Mouse (Mus musculus) intestine, postnatal 0 days (tissue): Measurements from ENCODE around the gene Adamts5. TPM values are rescaled to one million over a fixed set of nuclear protein-coding genes. Genes with fewer than 3 reads are reported as not detected.
A peak's percentile ranks its signal among the peaks of the same experiment; 100 is the strongest.

Experiments used
- ATAC-seq: fragments of 200-750 bp; cut with Nextera tagmentation; 2 replicates; pipeline ENCODE4 v1.8.0; 2017; ENCODE audit warnings: mild to moderate bottlenecking, moderate TSS enrichment, moderate library complexity
- H3K27ac ChIP-seq: fragments of 300-500 bp; sonication (generic); 2 replicates; pipeline ENCODE4 v1.5.1; 2014; ENCODE audit warnings: mild to moderate bottlenecking, low read depth, low read length, moderate library complexity
- H3K27me3 ChIP-seq: fragments of 300-500 bp; sonication (generic); replicated peaks from 2 replicates; pipeline ENCODE4 v1.6.1; 2014; ENCODE audit warnings: low read length, mixed read lengths; ENCODE audit not compliant: control insufficient read depth, insufficient read depth
- H3K36me3 ChIP-seq: fragments of 300-500 bp; sonication (generic); 2 replicates; pipeline ENCODE4 v1.6.1; 2014; ENCODE audit warnings: mild to moderate bottlenecking, moderate library complexity; ENCODE audit not compliant: control insufficient read depth, insufficient read depth
- H3K4me1 ChIP-seq: fragments of 300-500 bp; sonication (generic); replicated peaks from 2 replicates; pipeline ENCODE4 v1.6.1; 2014; ENCODE audit warnings: antibody characterized with exemption, low read length, mixed read lengths; ENCODE audit not compliant: control insufficient read depth, insufficient read depth
- H3K4me2 ChIP-seq: fragments of 300-500 bp; sonication (generic); replicated peaks from 2 replicates; pipeline ENCODE4 v1.6.1; 2014; ENCODE audit warnings: low read depth, mild to moderate bottlenecking, moderate library complexity
- H3K4me3 ChIP-seq: fragments of 300-500 bp; sonication (generic); 2 replicates; pipeline ENCODE4 v1.5.1; 2014; ENCODE audit warnings: low read depth, low read length
- H3K9ac ChIP-seq: fragments of 300-500 bp; sonication (generic); 2 replicates; pipeline ENCODE4 v1.6.1; 2014; ENCODE audit warnings: mild to moderate bottlenecking, low read depth, low read length
- H3K9me3 ChIP-seq: fragments of 300-500 bp; sonication (generic); 2 replicates; pipeline ENCODE4 v1.6.1; 2016; ENCODE audit warnings: mixed run types; ENCODE audit not compliant: control insufficient read depth
- CTCF ChIP-seq: sonication (generic); IDR thresholded peaks from 2 replicates; pipeline ENCODE4 v1.5.1; 2016; ENCODE audit warnings: low read depth, mild to moderate bottlenecking, control low read depth, antibody characterized with exemption, moderate library complexity
- WGBS: fragments of 180-500 bp; shearing (Covaris S2); extraction: QIAGEN DNeasy Blood & Tissue Kit; methylation state at CpG from one replicate; pipeline ENCODE4 v1.1.7; 2014; 5-methylcytosine and 5-hydroxymethylcytosine counted together
- polyA plus RNA-seq: library from polyadenylated mRNA; unstranded; fragments of >200 nt; fragmentation: Nextera tagmentation; extraction: Ambion mirVana; gene quantifications from 2 replicates; pipeline ENCODE4 v1.2.1, GENCODE M21; 2015

Gene Adamts5
- polyA plus RNA-seq, 1 experiment from 2014 or later = 1.2 TPM

DNA sequence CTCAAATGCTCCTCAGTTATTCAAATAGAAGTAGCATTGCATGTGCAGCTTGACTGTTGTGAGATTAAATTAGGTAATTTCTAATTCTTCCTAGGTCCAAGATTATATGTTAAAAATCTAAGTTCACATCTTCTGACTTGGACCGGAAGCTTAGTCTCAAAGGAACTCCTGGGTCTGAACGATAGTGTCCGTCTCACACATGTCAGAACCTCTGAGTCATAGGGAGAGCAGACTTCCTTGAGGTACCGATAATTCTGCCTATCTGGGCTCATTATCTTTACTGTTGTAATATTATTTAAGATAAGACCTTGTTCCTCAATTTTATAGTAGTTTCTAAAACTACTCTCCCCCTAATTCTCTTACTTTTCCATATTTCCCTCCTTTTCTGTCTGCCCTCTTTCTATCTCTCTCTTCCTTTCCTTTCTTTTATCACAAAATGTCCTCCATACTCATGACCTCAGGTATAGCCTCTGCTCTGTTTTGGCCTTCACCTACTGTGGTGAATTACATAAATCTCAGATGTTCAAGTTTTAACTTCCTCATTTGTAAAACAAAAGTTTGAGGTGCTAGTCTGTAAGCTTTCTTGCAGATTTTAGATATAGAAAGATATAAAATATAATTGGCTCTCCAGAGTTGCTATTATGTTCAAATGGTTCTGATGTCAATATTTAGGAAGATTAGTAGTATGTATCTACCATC, 36.8 kb downstream of the Adamts5 start:
- Histone ChIP-seq H3K4me3 (no peak overlapping the region), H3K4me1 (no peaks in the 10 kb centered on the region), H3K4me2 (no peak overlapping the region), H3K36me3 (no peaks in the 10 kb centered on the region), H3K27me3 (no peaks in the 10 kb centered on the region), H3K9ac (no peak overlapping the region), H3K9me3 (no peaks in the 10 kb centered on the region), H3K27ac (no peak overlapping the region)
- 73% methylated on average over 4 of the region's 4 CpGs for WGBS
- no peak for TF ChIP-seq CTCF
- no peak for ATAC-seq

DNA sequence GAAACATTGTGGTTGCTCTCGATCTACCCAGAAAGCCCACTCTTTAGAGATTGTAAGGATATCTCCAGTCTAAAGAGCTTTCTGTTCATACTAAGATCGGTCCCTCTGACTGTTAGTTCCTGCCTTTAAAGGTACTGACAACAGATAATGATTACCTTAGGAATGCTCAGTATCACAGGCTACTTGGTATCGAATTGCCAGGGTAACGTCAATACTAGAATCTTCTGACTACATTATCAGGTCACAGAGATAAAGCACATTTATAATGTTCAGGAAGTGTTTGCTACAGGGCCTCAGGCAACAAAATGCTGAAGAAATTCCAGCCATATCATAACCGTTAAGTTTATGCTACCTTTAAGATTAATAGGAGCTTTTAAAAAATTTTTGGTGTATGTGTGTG, 47.1 kb downstream of the Adamts5 start:
- H3K27ac ChIP-seq = no peak overlapping the region
- H3K9me3 ChIP-seq = no peaks in the 10 kb centered on the region
- ATAC-seq = no peak
- no peak overlapping the region for H3K4me2 ChIP-seq
- whole genome bisulfite sequencing = 63% methylated on average over 5 of the region's 5 CpGs
- no peaks in the 10 kb centered on the region for H3K4me1 ChIP-seq
- no peak overlapping the region for H3K4me3 ChIP-seq
- TF ChIP-seq CTCF = no peak
- H3K27me3 ChIP-seq = no peaks in the 10 kb centered on the region
- H3K9ac ChIP-seq = no peak overlapping the region
- H3K36me3 ChIP-seq = no peaks in the 10 kb centered on the region

DNA sequence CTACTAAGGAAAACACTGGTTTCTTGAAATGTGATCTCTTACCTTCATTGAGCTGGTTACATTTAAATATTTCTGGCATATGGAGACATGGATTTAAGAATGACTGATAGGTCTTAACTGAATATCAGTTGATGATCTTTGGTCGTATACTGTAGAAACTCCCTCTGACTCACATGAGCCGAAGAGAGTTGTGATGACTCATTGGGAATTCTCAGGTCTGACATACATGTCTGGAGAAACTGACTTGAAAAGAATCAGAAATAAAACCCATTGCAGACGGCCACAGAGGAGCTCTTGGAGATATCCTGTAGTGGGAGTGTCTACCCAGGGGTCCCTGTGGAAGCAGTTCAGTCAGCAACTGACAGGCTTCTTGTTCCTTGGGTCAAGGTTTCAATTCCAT, 74.6 kb downstream of the Adamts5 start:
- H3K9ac ChIP-seq = no peak overlapping the region
- no peak for TF ChIP-seq CTCF
- H3K4me1 ChIP-seq = no peaks in the 10 kb centered on the region
- no peak for ATAC-seq
- no peak overlapping the region for H3K27ac ChIP-seq
- no peaks in the 10 kb centered on the region for H3K36me3 ChIP-seq
- H3K4me3 ChIP-seq = no peak overlapping the region
- H3K27me3 ChIP-seq = no peaks in the 10 kb centered on the region
- 69% methylated on average over 3 of the region's 3 CpGs for WGBS
- no peaks in the 10 kb centered on the region for H3K9me3 ChIP-seq
- no peak overlapping the region for H3K4me2 ChIP-seq

DNA sequence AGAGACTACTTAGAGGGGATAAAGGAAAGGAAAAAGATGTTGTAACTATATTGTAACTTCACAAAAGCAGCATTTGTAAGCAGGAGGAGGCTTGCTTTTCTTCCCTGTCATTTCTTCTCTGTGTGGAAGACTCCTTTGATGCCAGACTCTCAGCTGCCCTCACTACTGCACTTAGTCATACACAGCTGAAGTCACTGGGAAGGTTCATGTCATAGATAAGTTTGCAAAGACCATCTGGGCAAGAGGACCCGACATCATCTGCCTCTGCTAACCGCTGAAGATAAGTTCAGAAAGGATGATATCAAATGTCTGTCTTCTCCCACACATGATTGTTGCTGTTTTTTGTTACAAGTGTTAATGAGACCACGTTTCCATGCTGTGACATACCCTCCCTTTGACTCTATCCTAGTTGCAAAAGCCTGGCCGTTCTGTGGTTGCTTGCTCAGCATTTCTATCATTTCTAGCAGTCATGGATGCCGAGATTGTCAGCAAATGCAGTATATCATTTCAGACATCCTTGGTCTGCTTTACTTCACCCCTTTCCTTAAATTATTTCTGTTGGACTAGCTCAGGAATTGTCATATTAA, 79.2 kb downstream of the Adamts5 start:
- WGBS = 82% methylated on average over 5 of the region's 5 CpGs

DNA sequence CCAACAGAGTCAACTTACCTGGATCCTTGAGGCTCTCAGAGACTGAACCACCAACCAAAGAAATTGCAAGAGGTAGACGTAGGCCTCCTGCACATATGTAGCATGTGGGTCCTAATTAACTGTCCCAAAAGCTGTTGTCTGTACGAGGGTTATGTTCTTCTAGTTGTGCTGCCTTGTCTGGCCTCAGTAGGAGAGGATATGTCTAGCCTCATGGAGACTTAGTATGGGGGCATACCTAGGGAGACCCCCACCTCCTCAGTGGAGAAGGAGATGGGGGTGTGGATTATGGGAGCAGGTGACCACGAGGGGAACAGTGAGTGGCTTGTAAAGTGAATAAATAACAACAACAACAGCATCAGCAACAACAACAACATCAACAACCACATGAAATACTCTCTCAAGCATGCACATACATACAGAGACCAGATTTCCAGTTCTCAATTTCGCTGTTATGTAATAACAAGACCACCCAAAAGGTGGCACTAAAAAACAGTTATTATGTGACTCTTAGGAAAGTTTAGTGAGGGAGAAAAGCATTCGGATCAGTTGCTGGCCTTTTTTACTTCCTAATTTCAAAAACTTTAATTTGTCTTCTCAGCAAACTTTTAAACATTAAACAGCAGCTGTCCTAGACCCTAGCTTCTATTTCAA, 81.7 kb downstream of the Adamts5 start:
- no peaks in the 10 kb centered on the region for H3K27me3 ChIP-seq
- H3K4me3 ChIP-seq = no peak overlapping the region
- 52% methylated on average over 5 of the region's 5 CpGs for WGBS
- no peak overlapping the region for H3K4me2 ChIP-seq
- no peaks in the 10 kb centered on the region for H3K36me3 ChIP-seq
- peak; percentile 55 for TF ChIP-seq CTCF
- ATAC-seq = no peak
- H3K9me3 ChIP-seq = no peaks in the 10 kb centered on the region
- no peaks in the 10 kb centered on the region for H3K4me1 ChIP-seq
- no peak overlapping the region for H3K27ac ChIP-seq
- H3K9ac ChIP-seq = no peak overlapping the region

More for the DNA sequence above, 79.2 kb downstream of the Adamts5 start:
- ATAC-seq = no peak
- no peak overlapping the region for H3K4me2 ChIP-seq
- TF ChIP-seq CTCF = no peak
- no peak overlapping the region for H3K9ac ChIP-seq
- no peaks in the 10 kb centered on the region for H3K9me3 ChIP-seq
- no peaks in the 10 kb centered on the region for H3K36me3 ChIP-seq
- no peak overlapping the region for H3K27ac ChIP-seq
- H3K4me1 ChIP-seq = no peaks in the 10 kb centered on the region
- H3K27me3 ChIP-seq = no peaks in the 10 kb centered on the region
- H3K4me3 ChIP-seq = no peak overlapping the region

DNA sequence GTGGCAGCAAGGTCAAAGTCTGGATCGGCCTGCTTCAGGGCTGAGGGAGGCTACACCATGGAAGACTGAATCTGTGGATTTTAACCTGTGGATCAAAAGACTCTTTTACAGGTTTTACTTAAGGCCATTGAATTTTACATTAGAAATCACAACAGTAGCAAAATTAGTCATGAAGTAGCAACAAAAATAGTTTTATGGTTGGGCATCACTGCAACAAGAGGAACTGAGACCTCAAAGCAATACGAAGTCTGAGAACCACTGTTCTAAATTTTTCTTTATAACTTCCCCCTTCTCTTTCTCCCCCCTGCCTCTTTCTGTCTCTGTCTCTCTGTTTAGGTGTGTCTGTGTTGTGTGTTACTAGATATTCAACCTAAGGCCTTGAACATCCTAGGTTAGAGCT, 87.5 kb downstream of the Adamts5 start:
- no peaks in the 10 kb centered on the region for H3K9me3 ChIP-seq
- ATAC-seq = no peak
- no peak overlapping the region for H3K4me2 ChIP-seq
- no peaks in the 10 kb centered on the region for H3K36me3 ChIP-seq
- H3K27me3 ChIP-seq = no peaks in the 10 kb centered on the region
- WGBS = 93% methylated on average over 2 of the region's 2 CpGs
- H3K27ac ChIP-seq = no peak overlapping the region
- H3K4me3 ChIP-seq = no peak overlapping the region
- no peaks in the 10 kb centered on the region for H3K4me1 ChIP-seq
- no peak for TF ChIP-seq CTCF
- no peak overlapping the region for H3K9ac ChIP-seq
